Mouse (Mus musculus): ENCODE measurements around the gene Csrnp1.
A peak's percentile ranks its signal among the peaks of the same experiment; 100 is the strongest.

Gene Csrnp1

DNA sequence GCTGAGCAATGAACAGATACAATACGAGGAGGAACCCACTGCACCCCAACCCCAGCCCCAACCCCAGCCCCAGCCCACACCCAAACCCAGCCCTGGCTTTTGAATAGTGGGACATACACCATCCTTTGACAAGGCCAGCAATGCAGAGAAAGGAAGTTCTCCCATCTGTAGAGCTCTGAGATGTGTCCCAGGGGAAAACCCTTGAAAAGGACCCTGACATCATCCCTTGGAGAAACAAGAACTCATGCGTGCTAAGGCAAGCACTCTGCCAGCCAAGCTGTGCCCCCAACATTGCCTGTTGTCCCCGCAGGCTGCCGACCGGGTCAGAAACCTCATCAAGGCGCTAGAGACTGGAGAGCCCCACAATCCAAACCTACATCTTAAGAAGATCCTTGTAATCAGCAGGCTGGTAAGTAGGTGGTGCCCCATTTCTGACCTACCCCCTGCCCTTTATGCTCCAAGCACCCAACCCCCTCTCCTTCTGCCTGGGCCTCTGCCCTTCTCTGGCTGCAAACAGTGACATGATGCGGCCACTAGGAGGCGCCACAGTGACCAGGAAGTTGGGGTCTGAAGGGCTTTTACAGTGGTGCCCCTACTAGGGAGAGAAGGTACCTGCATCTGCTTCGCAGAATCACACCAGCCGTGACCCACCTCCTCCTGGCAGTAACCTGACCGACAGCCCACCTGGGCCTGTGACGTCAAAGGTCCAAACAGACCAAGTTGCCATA lies 39.1 kb downstream of the Csrnp1 start:
- peak; percentile 18 for DNase-seq (ENCODE audit: low spot score)

- DNase-seq (ENCODE audit: low spot score), result no peak
These were observed 41.1 kb downstream of the Csrnp1 start for GRCm38 (mm10) chr9:119943326-119943725.

DNA sequence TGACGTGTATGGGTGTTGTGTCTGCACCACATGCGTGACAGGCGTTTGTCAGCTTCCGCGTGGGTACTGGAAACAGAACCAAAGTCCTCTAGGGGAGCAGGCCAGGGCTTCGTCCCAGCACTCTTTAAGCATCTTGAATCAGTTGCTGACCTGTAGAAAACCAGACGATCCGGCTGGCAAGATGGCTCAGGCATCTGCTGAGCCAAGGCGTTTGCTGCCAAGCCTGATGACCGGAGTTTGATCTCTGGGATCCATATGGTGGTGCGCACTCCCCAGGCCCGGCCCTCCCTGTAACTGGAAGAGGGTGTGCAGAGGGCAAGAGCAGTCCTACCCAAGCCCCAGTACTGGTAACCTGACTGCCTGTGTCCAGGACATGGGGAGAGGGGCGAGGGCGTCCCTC lies 42.6 kb downstream of the Csrnp1 start:
- DNase-seq (ENCODE audit: low spot score), result no peak

- DNase-seq (ENCODE audit: low spot score), result no peak
These were observed 43.1 kb downstream of the Csrnp1 start for GRCm38 (mm10) chr9:119941407-119941806.

- DNase-seq (ENCODE audit: low spot score), result no peak
These were observed 44.8 kb downstream of the Csrnp1 start for GRCm38 (mm10) chr9:119939646-119940045.

- no peak for DNase-seq (ENCODE audit: low spot score)
These were observed 46.0 kb downstream of the Csrnp1 start for GRCm38 (mm10) chr9:119938496-119938895.

DNA sequence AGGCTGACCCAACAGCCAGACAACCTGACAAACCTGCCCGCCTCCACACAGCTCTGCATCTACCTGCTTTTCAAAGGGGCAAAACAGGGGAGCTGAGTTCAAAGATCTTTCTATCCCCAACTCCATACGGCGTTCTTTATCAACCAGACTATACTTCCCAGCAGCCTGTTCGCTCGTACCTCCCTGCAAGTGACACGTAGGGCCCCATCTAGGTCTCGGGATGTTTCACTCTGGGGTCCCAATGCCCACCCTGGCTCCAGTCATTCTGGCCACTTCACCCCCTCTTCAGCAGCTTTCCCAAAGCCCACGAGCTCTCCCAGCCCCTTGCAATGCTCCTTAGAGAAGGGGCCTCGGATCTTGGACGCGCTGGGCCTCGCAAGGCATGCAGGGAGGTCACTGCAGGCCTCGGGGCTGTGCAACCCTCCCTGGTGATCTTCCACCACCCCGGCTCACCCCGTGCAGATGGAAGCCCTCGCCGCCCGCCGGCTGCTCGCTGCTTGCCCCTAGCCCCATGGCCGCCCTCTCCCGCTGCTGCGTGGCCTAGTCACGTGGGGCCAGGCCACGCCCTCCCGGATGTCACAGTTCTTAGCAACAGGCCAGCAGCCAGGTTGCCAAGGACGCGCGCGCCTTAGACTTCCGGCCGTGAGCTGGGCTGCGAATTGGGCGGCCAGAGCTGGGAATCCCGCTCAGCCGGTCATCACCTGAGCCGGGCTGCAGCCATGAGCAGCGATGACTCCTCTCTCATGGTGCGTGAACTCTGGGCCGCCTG lies 47.3 kb downstream of the Csrnp1 start, which contains the start of the genes Gorasp1 and Ttc21a:
Gorasp1 (minus strand) TSS at position 561 of the 769 bp plus-strand sequence.
Ttc21a (plus strand) TSS at position 602 of the 769 bp plus-strand sequence.
- peak; percentile 96 for DNase-seq (ENCODE audit: low spot score)

GRCm38 (mm10) chr9:119933675-119934074 lies 50.8 kb downstream of the Csrnp1 start:
- DNase-seq (ENCODE audit: low spot score), result no peak

DNA sequence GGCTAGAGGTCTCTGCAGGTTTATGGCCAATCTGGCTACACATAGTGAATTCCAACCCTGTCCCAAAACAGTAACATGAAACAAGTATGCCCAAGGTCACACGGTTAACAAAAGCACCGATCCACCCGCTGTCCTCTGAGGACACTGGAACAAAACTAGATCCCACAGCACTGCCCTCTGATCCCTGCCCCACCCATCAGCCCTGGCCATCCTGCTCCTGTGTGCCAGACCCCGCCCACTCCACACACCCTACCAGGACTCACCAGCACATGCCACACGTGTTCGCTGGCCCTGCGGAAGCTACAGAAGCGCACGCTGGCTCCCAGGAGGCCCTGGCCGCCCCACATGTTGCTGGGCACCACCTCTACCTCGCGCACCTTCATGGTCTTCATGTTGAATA lies 52.1 kb downstream of the Csrnp1 start:
- peak; percentile 44 for DNase-seq (ENCODE audit: low spot score)

GRCm38 (mm10) chr9:119926497-119926896 lies 58.0 kb downstream of the Csrnp1 start:
- no peak for DNase-seq (ENCODE audit: low spot score)

DNA sequence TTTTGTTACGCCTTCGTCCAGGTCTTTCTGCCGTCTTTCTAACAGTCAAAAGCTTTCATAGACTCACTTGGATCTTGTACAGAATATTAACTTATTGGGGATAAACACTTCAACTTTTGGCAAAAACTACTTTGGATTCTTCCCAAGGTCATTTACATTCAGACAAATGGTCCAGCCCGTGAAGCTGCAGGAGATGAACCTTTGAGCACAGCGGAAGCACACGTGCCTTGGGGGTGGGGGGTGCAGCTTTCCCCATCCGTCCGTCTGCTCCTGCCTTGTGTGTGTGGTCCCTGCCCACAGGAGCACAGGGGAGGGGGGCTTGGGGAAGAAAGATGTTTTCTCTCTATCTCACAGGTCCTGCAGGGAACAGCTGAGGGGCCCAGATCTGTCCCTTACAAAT lies 58.7 kb downstream of the Csrnp1 start:
- DNase-seq (ENCODE audit: low spot score), result no peak

GRCm38 (mm10) chr9:119925120-119925657 lies 59.3 kb downstream of the Csrnp1 start:
- no peak for DNase-seq (ENCODE audit: low spot score)

DNA sequence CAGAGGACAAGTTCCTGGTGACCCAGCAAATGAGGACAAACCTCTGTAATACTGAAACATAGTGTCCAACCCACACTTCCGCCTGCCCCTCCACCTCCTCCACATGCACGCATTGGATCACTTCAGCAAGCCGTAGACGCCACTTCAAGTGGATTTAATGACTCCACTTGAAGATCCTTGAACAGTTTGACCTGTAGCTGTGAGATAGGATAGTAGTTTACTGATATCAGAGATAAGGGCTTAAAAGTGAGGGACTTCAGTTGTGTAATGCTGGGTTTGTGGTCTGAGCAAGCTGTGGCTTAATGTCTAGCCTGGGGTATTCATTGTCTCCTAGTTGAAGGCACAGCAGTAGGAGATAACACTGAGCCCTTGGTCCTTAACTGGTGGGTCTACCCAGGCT lies 61.0 kb downstream of the Csrnp1 start:
- no peak for DNase-seq (ENCODE audit: low spot score)

Data from MN1 (cell line).